20 mouse cellular contexts compared by ENCODE assay signal in genomic region chr9:82042515-82043056, GRCm38 (mm10).
"Had no signal": no experiment of that assay in that cellular context is flagged by ENCODE, and none has a peak within 500 bp of the region (broad histone marks: within the 10 kb centered on the region; RNA-seq: fewer than 3 reads in every experiment).

No protein-coding gene starts in this region.

- H3K27ac ChIP-seq: liver, embryonic 12.5 days; liver, embryonic 14.5 days; midbrain, embryonic 10.5 days; midbrain, embryonic 12.5 days; neural tube, embryonic 13.5 days; neural tube, embryonic 15.5 days had no signal

- H3K4me2 ChIP-seq: liver, embryonic 12.5 days; midbrain, embryonic 12.5 days; neural tube, embryonic 13.5 days; neural tube, embryonic 15.5 days had no signal

- H3K9ac ChIP-seq: liver, embryonic 12.5 days; liver, embryonic 14.5 days; midbrain, embryonic 12.5 days; neural tube, embryonic 13.5 days; neural tube, embryonic 15.5 days had no signal

- H3K4me1 ChIP-seq: liver, embryonic 12.5 days; midbrain, embryonic 10.5 days; midbrain, embryonic 12.5 days; neural tube, embryonic 13.5 days; neural tube, embryonic 15.5 days had no signal

- H3K36me3 ChIP-seq: liver, embryonic 12.5 days; midbrain, embryonic 10.5 days; midbrain, embryonic 12.5 days; neural tube, embryonic 13.5 days; neural tube, embryonic 15.5 days had no signal

- H3K9me3 ChIP-seq: midbrain, embryonic 10.5 days; midbrain, embryonic 12.5 days; neural tube, embryonic 13.5 days; neural tube, embryonic 15.5 days had no signal

- DNase-seq: lung, adult 18-20 months; lung, postnatal 10 days; lung, postnatal 36 days; midbrain, embryonic 14.5 days; retina, postnatal 1 day; right cerebral cortex, adult 18-20 months; right cerebral cortex, postnatal 25 days; right cerebral cortex, postnatal 4 days; spleen, adult 18-20 months; thymus, adult 18-20 months; thymus, postnatal 14 days; thymus, postnatal 36 days had no signal

- ATAC-seq: liver, embryonic 12.5 days; midbrain, embryonic 16.5 days had no signal

- H3K4me3 ChIP-seq: liver, embryonic 12.5 days; midbrain, embryonic 10.5 days; midbrain, embryonic 12.5 days; myocyte; neural tube, embryonic 13.5 days; neural tube, embryonic 15.5 days had no signal

- H3K27me3 ChIP-seq: liver, embryonic 12.5 days; midbrain, embryonic 12.5 days; neural tube, embryonic 13.5 days; neural tube, embryonic 15.5 days had no signal
